In genomic region chr16:30973416-30973815, GRCm38 (mm10) we compare ENCODE assay signal across 9 mouse cellular contexts.
DNase-seq lines count a peak whose midpoint lies in the region; ATAC-seq lines count a peak whose summit lies in the region.
"Had no signal": no experiment of that assay in that cellular context is flagged by ENCODE, and none has a peak within 500 bp of the region (broad histone marks: within the 10 kb centered on the region; RNA-seq: fewer than 3 reads in every experiment).

No protein-coding gene starts in this region.

- 0 out of 2 replicates have a peak overlapping the region, but pooled peaks have one; percentile 6 for H3K27ac ChIP-seq in intestine, embryonic 14.5 days (ENCODE audit: low read depth)

- H3K4me3 ChIP-seq in intestine, embryonic 14.5 days (ENCODE audit: low read depth, low read length): no peak overlapping the region
- H3K4me3 ChIP-seq: myocyte had no signal

- peaks cover 24% of the 10 kb centered on the region for H3K4me1 ChIP-seq in intestine, embryonic 14.5 days (replicated peaks; ENCODE audit: control insufficient read depth, insufficient read depth, low read length)

- H3K27me3 ChIP-seq in intestine, embryonic 14.5 days (replicated peaks; ENCODE audit: control insufficient read depth, insufficient read depth, low read length): no peaks in the 10 kb centered on the region

- H3K9ac ChIP-seq in intestine, embryonic 14.5 days (ENCODE audit: low read length): no peak overlapping the region

- DNase-seq in layer of hippocampus, adult 11-12 months (ENCODE audit: low spot score): peak; percentile 50
- DNase-seq in layer of hippocampus, postnatal 36 days: no peak
- DNase-seq in brain, adult 2 months (ENCODE audit: low read depth, low spot score): peak; percentile 62
- no peak for DNase-seq in intestine, embryonic 14.5 days (ENCODE audit: low spot score)
- peak; percentile 72 for DNase-seq in lung, postnatal 14 days
- no peak for DNase-seq in thymus, postnatal 14 days
- DNase-seq in T-cell, adult 2 months (ENCODE audit: low spot score): no peak

- no peaks in the 10 kb centered on the region for H3K36me3 ChIP-seq in intestine, embryonic 14.5 days (ENCODE audit: control insufficient read depth, insufficient read depth, low read length)

- H3K4me2 ChIP-seq in intestine, embryonic 14.5 days (ENCODE audit: low read length): no peak overlapping the region

- ATAC-seq in intestine, embryonic 14.5 days (replicated peaks; ENCODE audit: low FRiP score, low TSS enrichment, low read depth): no peak
- ATAC-seq in activated CD4-positive, CD25-positive, alpha-beta regulatory T cell, adult 4 months: no peak

- WGBS in intestine, embryonic 14.5 days: 28% methylated on average over 6 of the region's 6 CpGs

- H3K9me3 ChIP-seq in intestine, embryonic 14.5 days (ENCODE audit: control insufficient read depth, low read length): no peaks in the 10 kb centered on the region

Comparison
In these comparisons a context has a peak if more than half of its experiments do, and no peak if none do; other contexts are left out.
1. DNase-seq: peak in layer of hippocampus, adult 11-12 months (single experiment), brain, adult 2 months (single experiment) and lung, postnatal 14 days (single experiment); none in layer of hippocampus, postnatal 36 days (0 of 2), intestine, embryonic 14.5 days (single experiment), thymus, postnatal 14 days (single experiment) and T-cell, adult 2 months (single experiment).